Comparison of ENCODE assay signal across 8 mouse cellular contexts in genomic region chr12:69501346-69501730, GRCm38 (mm10).
A peak's percentile ranks its signal among the peaks of the same experiment; 100 is the strongest.
DNase-seq lines count a peak whose midpoint lies in the region; ATAC-seq and TF ChIP-seq lines count a peak whose summit lies in the region.

No protein-coding gene starts in this region.

- WGBS in spleen, adult 2 months, result 17% methylated on average over 2 of the region's 2 CpGs
- 34% methylated on average over 2 of the region's 2 CpGs for WGBS in limb, embryonic 13.5 days
- 28% methylated on average over 2 of the region's 2 CpGs for WGBS in stomach, embryonic 16.5 days

- H3K4me1 ChIP-seq in spleen, adult 2 months (ENCODE audit: control insufficient read depth, insufficient read depth, insufficient read length), result peaks cover 21% of the 10 kb centered on the region; the same call in 1 of the 2 replicates
- H3K4me1 ChIP-seq in limb, embryonic 13.5 days, result peaks cover 39% of the 10 kb centered on the region
- peaks cover 28% of the 10 kb centered on the region for H3K4me1 ChIP-seq in stomach, embryonic 16.5 days (ENCODE audit: control insufficient read depth, insufficient read depth, low read length)

- H3K27ac ChIP-seq in gastrocnemius, adult 2 months, result peak overlapping the region; percentile 93
- peak overlapping the region; percentile 84 for H3K27ac ChIP-seq in spleen, adult 2 months (ENCODE audit: insufficient read depth, low read length)
- H3K27ac ChIP-seq in limb, embryonic 13.5 days, result peak overlapping the region; percentile 91
- peak overlapping the region; percentile 96 for H3K27ac ChIP-seq in stomach, embryonic 16.5 days (ENCODE audit: low read length)

- DNase-seq in gastrocnemius, adult 2 months, result no peak
- no peak for DNase-seq in gastrocnemius, adult 8-10 months (ENCODE audit: low spot score in 2 of 2)
- DNase-seq in spleen, adult 2 months (ENCODE audit: low read depth in 1 of 2, low spot score in 2 of 2), result no peak
- no peak for DNase-seq in spleen, postnatal 14 days (ENCODE audit: low spot score in 2 of 2)
- no peak for DNase-seq in c-Kit-positive CD71-positive TER-119-positive erythroid progenitor cells, embryonic 14.5 days (ENCODE audit: low spot score)

- intact Hi-C loops in gastrocnemius, adult 2 months (cut with DNase I), result loop anchor here (5.0 kb wide), 2 partner anchors 39 to 139 kb away; no protein-coding TSS in a partner anchor

- TF ChIP-seq POLR2A in spleen, adult 2 months (IDR thresholded peaks at IDR 0.05; ENCODE audit: low read depth, low read length), result no peak

- no peak for ATAC-seq in limb, embryonic 13.5 days (ENCODE audit: low FRiP score, low read depth)
- ATAC-seq in stomach, embryonic 16.5 days (ENCODE audit: insufficient read depth, low FRiP score), result no peak
- ATAC-seq in frontal cortex, adult (ENCODE audit: low TSS enrichment), result no peak

- peak overlapping the region; percentile 49 for H3K4me2 ChIP-seq in limb, embryonic 13.5 days (replicated peaks)
- 0 out of 2 replicates have a peak overlapping the region, but pooled peaks have one; percentile 14 for H3K4me2 ChIP-seq in stomach, embryonic 16.5 days (ENCODE audit: low read depth, low read length)

- no peaks in the 10 kb centered on the region for H3K36me3 ChIP-seq in spleen, adult 2 months (ENCODE audit: control insufficient read depth, insufficient read depth, low read length)
- H3K36me3 ChIP-seq in limb, embryonic 13.5 days, result no peaks in the 10 kb centered on the region
- no peaks in the 10 kb centered on the region for H3K36me3 ChIP-seq in stomach, embryonic 16.5 days (ENCODE audit: control insufficient read depth, insufficient read depth, low read length)

- H3K9ac ChIP-seq in limb, embryonic 13.5 days, result no peak overlapping the region
- 0 out of 2 replicates have a peak overlapping the region, but pooled peaks have one; percentile 7 for H3K9ac ChIP-seq in stomach, embryonic 16.5 days (ENCODE audit: low read length)

- TF ChIP-seq CTCF in gastrocnemius, adult 2 months (IDR thresholded peaks at IDR 0.05), result no peak
- no peak for TF ChIP-seq CTCF in spleen, adult 2 months (IDR thresholded peaks at IDR 0.05; ENCODE audit: extremely low read depth, insufficient read depth, insufficient read length, insufficient replicate concordance)

- peak overlapping the region; percentile 73 for H3K4me3 ChIP-seq in gastrocnemius, adult 2 months
- no peak overlapping the region for H3K4me3 ChIP-seq in spleen, adult 2 months (ENCODE audit: extremely low read depth, insufficient read depth, insufficient read length)
- H3K4me3 ChIP-seq in limb, embryonic 13.5 days, result 0 out of 2 replicates have a peak overlapping the region, but pooled peaks have one; percentile 1
- no peak overlapping the region for H3K4me3 ChIP-seq in stomach, embryonic 16.5 days (replicated peaks; ENCODE audit: low read length)

- H3K27me3 ChIP-seq in spleen, adult 2 months (ENCODE audit: control insufficient read depth, insufficient read depth, low read length), result no peaks in the 10 kb centered on the region
- no peaks in the 10 kb centered on the region for H3K27me3 ChIP-seq in limb, embryonic 13.5 days
- no peaks in the 10 kb centered on the region for H3K27me3 ChIP-seq in stomach, embryonic 16.5 days (ENCODE audit: control insufficient read depth, insufficient read depth, low read length)

- H3K9me3 ChIP-seq in limb, embryonic 13.5 days, result no peaks in the 10 kb centered on the region
- no peaks in the 10 kb centered on the region for H3K9me3 ChIP-seq in stomach, embryonic 16.5 days (replicated peaks; ENCODE audit: control insufficient read depth, low read length)

Comparison
In these comparisons a context has a peak if more than half of its experiments do, and no peak if none do; other contexts are left out.
1. H3K4me3 ChIP-seq: peak in gastrocnemius, adult 2 months (single experiment) and limb, embryonic 13.5 days (single experiment); none in spleen, adult 2 months (single experiment) and stomach, embryonic 16.5 days (single experiment).
2. Peak in every context shown above with its lines, with median percentiles within 50 percentile points of each other: H3K27ac ChIP-seq.